In the genomic region with DNA sequence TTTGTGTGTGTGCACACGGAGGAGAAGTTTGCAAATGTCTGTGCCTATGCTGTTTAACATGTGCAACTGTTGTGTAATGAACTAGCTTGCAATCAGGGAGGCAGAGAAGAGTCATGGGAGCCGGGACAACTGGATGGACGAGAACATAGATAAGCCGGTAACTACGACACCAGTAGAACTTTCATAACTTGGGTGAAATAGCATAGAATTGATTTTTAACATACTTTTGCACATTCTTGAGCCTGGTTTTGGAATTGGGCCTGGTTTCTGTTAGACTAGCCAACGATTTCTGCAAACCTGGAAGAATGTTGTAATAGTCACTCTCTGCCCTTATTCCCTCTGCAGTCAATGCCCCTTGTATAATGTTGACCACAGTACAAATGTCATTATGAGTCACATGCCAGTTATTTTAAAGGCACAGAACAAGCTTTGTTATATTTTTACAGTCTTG, we compare ENCODE assay signal across 20 mouse cellular contexts. TPM values are rescaled to one million over a fixed set of nuclear protein-coding genes. Genes with fewer than 3 reads are reported as not detected.
DNase-seq lines count a peak whose midpoint lies in the region; ATAC-seq and TF ChIP-seq lines count a peak whose summit lies in the region.
"Had no signal": no experiment of that assay in that cellular context is flagged by ENCODE, and none has a peak within 500 bp of the region (broad histone marks: within the 10 kb centered on the region; RNA-seq: fewer than 3 reads in every experiment).

No protein-coding gene starts in this region.

- TF ChIP-seq POLR2A in liver, adult 2 months (IDR thresholded peaks at IDR 0.05; ENCODE audit: extremely low read depth, insufficient read depth, low read length) = no peak

- TF ChIP-seq CTCF in liver, adult 2 months (IDR thresholded peaks at IDR 0.05; ENCODE audit: low read depth, low read length) = no peak

- H3K4me3 ChIP-seq in liver, adult 2 months (ENCODE audit: insufficient read depth, low read depth, low read length) = no peak overlapping the region
- no peak overlapping the region for H3K4me3 ChIP-seq in liver, embryonic 12.5 days
- H3K4me3 ChIP-seq: embryonic facial prominence, embryonic 10.5 days; heart, embryonic 13.5 days; hindbrain, embryonic 12.5 days; kidney, embryonic 15.5 days had no signal

- no peak overlapping the region; the same call in 1 of the 2 replicates for H3K9ac ChIP-seq in liver, adult 2 months (ENCODE audit: low read depth, low read length)
- H3K9ac ChIP-seq in liver, embryonic 12.5 days = no peak overlapping the region
- H3K9ac ChIP-seq: heart, embryonic 13.5 days; hindbrain, embryonic 12.5 days; kidney, embryonic 15.5 days had no signal

- H3K79me2 ChIP-seq in liver, adult 2 months (ENCODE audit: control insufficient read depth, insufficient read depth, low read length) = peaks cover 9% of the 10 kb centered on the region; the same call in 1 of the 2 replicates

- H3K27me3 ChIP-seq in liver, adult 2 months (ENCODE audit: control insufficient read depth, insufficient read depth, low read length) = no peaks in the 10 kb centered on the region
- no peaks in the 10 kb centered on the region for H3K27me3 ChIP-seq in liver, embryonic 12.5 days (replicated peaks)
- H3K27me3 ChIP-seq: heart, embryonic 13.5 days; hindbrain, embryonic 12.5 days; kidney, embryonic 15.5 days had no signal

- DNase-seq in liver, adult 2 months (ENCODE audit: extremely low read depth, low read depth, low spot score) = peak; percentile 100
- DNase-seq in Muller cell, postnatal 12 days (ENCODE audit: inconsistent ontology term) = peak; percentile 93
- DNase-seq in fat pad, adult 2 months (ENCODE audit: extremely low read depth, low read depth, low spot score) = peak; percentile 82
- DNase-seq in lung, postnatal 25 days (ENCODE audit: low spot score) = peak; percentile 61
- no peak for DNase-seq in spleen, postnatal 10 days (ENCODE audit: low spot score in 2 of 2)
- no peak for DNase-seq in spleen, postnatal 4 days (ENCODE audit: low spot score in 2 of 2)
- no peak for DNase-seq in ovary, postnatal 36 days (ENCODE audit: low spot score)
- DNase-seq: cerebellum, postnatal 14 days; left cerebral cortex, postnatal 4 days; right cerebral cortex, postnatal 4 days had no signal

- H3K36me3 ChIP-seq in liver, adult 2 months (ENCODE audit: control insufficient read depth, insufficient read depth, low read length) = peaks cover 30% of the 10 kb centered on the region
- no peaks in the 10 kb centered on the region for H3K36me3 ChIP-seq in liver, embryonic 12.5 days
- H3K36me3 ChIP-seq: embryonic facial prominence, embryonic 10.5 days; hindbrain, embryonic 12.5 days; kidney, embryonic 15.5 days had no signal

- no peaks in the 10 kb centered on the region for H3K9me3 ChIP-seq in liver, embryonic 12.5 days (replicated peaks)
- H3K9me3 ChIP-seq: embryonic facial prominence, embryonic 10.5 days; heart, embryonic 13.5 days; hindbrain, embryonic 12.5 days; kidney, embryonic 15.5 days had no signal

- 20% methylated on average over 6 of the region's 6 CpGs for WGBS in liver, adult 2 months
- 63% methylated on average over 6 of the region's 6 CpGs for WGBS in liver, embryonic 12.5 days (ENCODE audit: insufficient replicate concordance)

- no peak overlapping the region for H3K4me2 ChIP-seq in liver, embryonic 12.5 days
- H3K4me2 ChIP-seq: heart, embryonic 13.5 days; hindbrain, embryonic 12.5 days; kidney, embryonic 15.5 days had no signal

- H3K27ac ChIP-seq in liver, adult 2 months (replicated peaks; ENCODE audit: insufficient read depth, low read depth, low read length) = peak overlapping the region; percentile 64
- no peak overlapping the region for H3K27ac ChIP-seq in liver, embryonic 12.5 days
- H3K27ac ChIP-seq: embryonic facial prominence, embryonic 10.5 days; hindbrain, embryonic 12.5 days; kidney, embryonic 15.5 days; macrophage had no signal

- H3K4me1 ChIP-seq in liver, adult 2 months (ENCODE audit: control insufficient read depth, insufficient read depth, low read length) = peaks cover 32% of the 10 kb centered on the region
- H3K4me1 ChIP-seq in liver, embryonic 12.5 days = no peaks in the 10 kb centered on the region
- H3K4me1 ChIP-seq: embryonic facial prominence, embryonic 10.5 days; hindbrain, embryonic 12.5 days; kidney, embryonic 15.5 days had no signal

- no peak for ATAC-seq in liver, embryonic 12.5 days

RNA-seq across cellular contexts. Expression of a gene that starts 17.4 kb away (rescaled TPM):
- 0.09 TPM in 1 of 2 replicates, not detected in the other for total RNA-seq in liver, adult 2 months (2014; rRNA removed)
- polyA plus RNA-seq in liver, adult 2 months (2012; rRNA removed) = not detected in 2 replicates
- polyA plus RNA-seq in liver, embryonic 12.5 days (2016; fragmentation: Nextera tagmentation; extraction: Ambion mirVana) = not detected in 2 replicates
- total RNA-seq: gastrocnemius, adult 18-20 months; layer of hippocampus, adult 8-10 months; left cerebral cortex, postnatal 4 days had no signal
- polyA plus RNA-seq: embryonic facial prominence, embryonic 10.5 days; forebrain, embryonic 11.5 days; heart, embryonic 13.5 days; hindbrain, embryonic 12.5 days; kidney, embryonic 15.5 days; macrophage; urinary bladder, adult 2 months had no signal

RNA-seq across cellular contexts. Expression of a gene that starts 18.1 kb away (rescaled TPM):
- total RNA-seq in liver, adult 2 months (2014; rRNA removed) = 14.2 and 16.5 TPM in 2 replicates
- polyA plus RNA-seq in liver, adult 2 months (2012; rRNA removed) = 6.6 and 6.9 TPM in 2 replicates
- polyA plus RNA-seq in liver, embryonic 12.5 days (2016; fragmentation: Nextera tagmentation; extraction: Ambion mirVana) = 3.0 and 4.0 TPM in 2 replicates
- polyA plus RNA-seq: macrophage had no signal

Comparison
In these comparisons a context has a peak if more than half of its experiments do, and no peak if none do; other contexts are left out.
1. DNase-seq: peak in liver, adult 2 months (single experiment), Muller cell, postnatal 12 days (single experiment), fat pad, adult 2 months (single experiment) and lung, postnatal 25 days (single experiment); none in spleen, postnatal 10 days (0 of 2), spleen, postnatal 4 days (0 of 2) and ovary, postnatal 36 days (single experiment).